Mouse (Mus musculus): ENCODE results near the gene Mul1.

Mul1 gene

DNA sequence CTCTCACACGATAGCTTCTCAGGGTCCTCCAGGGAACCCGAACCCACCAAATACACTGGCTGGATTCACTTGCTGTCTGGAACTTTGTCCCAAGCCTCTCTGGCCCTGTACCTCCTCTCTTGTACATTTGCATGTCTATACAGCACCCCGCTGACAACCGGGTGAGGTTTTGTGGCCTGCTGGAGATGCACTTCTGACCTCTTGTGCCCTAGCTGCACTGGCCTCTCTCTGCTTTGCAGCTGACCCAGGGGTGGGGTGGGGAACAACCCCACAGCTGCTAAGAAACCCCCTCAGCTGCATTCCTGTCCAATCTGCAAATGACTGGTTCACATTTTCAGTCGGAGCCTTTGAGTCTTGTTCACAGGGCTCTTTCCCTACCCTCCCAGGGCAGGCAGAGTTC is 10.5 kb downstream of the Mul1 start:
- no peak for DNase-seq

DNA sequence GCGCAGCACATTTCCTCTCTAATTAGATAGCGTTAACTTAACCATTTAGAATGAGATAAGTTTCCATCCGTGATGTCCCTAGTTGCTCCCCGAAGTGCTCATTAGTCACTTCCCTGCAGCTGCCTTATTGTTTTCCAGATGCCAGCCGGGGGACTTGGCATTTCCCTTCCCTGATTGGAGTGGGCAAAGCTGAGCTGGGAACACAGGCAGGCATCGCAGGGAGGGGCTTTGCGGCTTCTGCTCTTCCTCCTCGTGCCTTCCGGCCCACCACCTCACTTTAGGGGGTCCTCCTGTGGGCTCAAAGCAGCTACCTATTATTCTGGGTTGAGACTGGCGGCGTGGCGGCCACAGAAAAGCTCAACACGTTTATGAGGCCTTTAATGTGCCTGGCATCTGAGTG is 12.5 kb downstream of the Mul1 start:
- peak in 1 of 2 experiments; percentile 35 for DNase-seq

DNA sequence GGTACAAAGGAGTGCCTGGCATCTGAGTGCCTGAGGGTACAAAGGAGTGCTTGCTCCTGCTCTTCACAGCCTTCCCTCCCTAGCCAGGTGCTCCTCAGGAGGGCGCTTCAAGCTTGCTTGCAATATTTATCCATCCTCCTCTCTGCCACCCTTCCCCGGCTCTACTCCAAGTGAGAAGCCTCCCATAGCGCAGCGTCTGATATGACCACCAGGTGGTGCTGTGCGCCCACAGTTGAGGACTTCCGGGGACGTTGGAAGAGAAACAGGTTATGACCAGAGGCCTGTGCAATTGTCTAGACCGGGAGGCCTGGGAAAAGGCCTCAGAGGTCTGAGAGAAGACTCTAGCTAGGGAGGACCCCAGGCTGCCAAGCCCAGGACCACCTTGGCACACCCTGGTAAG is 12.9 kb downstream of the Mul1 start:
- DNase-seq = peak; percentile 97 to 98

DNA sequence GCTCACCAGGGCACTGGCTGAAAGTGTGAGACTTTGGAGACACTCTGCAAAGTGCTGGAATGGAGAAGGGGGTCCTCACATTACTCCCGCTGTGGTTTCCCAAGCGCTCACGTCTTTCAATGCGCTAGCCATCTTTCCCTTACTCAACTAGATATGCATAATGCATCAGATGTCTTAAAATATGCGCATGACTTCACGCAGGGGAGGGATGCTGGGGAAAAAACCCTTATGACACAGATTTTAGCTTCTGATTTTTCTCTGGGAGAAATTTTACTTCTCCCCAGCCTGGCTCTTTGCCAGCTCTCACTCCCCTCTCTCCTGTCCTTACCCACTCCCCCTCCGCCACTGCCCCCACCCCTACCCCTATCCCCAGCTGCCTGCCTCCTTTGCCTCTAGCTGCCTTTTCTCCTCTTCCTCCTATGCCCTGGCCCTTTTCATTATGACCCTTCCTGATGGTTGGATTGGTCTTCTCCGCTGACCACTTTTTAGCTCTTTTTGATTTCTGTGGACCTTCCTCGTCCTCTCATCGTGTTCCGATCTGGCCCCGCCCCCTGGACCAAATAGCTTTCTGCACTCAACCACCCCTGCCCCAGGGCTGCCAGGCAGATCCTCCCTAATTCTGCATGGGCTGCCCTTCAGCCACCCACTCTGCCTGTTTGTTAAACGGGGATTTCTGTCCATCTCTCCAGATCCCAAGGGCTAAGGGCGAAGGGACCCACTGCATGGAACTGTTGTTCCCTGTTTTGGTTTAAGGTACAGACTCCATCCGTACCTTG is 13.5 kb downstream of the Mul1 start:
- DNase-seq = peak in 1 of 2 experiments; percentile 47

DNA sequence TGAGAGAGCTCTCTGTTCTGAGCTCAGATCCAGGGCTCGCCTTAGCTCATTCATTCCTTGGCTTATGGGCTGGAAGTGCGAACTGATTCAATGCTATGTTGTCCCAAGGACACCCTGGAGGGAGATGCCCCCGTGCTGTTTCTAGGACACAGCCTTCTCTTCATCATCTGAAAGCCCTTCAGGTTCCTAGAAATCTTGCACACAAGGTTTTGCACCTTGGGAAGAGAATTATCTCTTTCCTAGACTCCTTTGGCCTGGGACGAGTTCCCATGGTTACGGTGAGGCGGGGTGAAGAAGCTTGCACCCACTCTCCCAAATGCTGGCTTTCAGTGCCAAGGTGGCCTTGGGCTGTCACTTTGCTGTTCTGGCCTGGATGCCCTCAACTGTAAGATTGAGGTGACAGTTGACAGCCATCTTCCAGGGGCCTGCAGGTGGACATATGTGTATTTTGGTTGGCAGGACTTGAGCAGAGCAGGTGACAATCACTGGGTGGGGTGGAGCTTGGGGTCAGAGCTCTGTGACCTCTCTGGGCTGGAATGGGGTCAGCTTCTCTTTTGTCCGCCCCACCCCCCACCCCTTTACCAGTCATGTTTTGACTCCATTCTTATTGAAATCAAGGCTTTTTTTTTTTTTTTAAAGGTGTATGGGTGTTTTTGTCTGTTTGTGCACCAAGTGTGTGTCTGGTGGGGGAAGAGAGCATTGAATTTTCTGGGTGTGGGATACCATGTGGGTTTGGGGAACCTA is 14.6 kb downstream of the Mul1 start:
- peak in 1 of 2 experiments; percentile 42 for DNase-seq

DNA sequence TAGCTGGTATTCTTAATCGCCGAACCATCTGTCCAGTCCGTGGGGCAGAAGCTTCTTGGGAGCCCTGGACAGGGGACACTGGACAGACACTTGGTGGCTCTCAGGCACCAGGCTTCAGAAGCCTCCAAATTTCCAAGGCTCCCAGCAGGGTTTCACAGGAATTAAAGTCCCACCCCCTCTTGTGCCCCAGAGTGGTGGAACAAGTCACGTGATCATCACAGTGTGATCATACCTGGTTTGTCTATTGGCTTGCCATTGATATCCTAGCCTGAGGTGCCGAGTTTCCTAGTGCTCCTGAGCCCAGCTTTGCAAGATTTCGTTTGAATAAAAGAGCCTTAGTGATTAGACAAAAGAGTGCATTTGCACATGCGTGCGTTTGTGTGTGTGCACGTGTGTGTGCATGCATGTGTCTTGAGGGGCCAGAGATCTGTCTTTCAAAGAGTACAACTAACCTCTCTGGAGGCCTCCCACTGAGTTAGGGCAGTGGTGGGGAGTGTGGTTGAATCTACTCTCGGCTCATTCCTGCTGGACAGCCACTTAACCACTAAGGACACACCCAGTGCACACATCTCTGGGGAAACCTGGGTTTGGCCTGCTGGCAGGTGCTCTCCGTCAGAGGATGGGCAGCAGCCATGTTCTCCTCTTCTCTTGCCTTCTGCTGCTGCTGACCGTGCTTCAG is 15.3 kb downstream of the Mul1 start:
- no peak for DNase-seq

DNA sequence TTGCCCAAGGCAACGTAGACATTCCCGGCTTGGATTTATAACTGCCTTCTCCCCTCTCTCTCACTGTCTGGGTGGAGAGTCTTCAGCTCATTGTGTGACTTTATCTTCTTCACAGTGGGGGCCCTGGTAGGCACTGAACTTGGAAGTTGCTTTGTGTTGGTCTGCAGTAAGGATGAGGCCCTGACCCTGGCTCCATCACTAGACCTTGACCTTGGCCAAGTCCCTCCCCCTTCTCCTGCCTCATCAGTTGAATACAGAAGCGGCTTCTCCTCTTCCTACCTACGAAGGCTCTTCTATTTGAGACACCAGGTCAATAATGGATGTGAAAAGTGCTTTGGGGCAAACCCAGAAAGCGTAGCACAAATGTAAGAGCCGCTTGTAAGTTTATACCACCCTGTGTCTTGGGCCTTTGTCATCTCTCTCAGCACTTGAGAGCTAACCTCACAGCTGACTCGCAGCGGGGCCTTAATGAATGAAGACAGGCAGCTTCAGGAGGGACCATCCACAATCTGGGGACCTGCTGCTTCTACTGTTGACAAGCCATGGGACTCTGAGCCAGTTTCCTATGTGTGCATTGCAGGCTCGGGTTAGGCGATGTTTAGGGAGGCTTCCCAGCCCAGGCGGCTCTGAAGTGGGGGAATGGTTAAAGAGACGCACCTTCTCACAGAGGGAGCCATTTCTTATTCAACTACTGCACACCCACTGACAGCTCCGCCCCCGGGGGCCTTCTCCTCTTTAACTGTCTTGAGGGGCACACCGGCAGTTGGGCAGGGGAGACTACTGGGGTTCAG is 18.0 kb downstream of the Mul1 start:
- DNase-seq = peak in 1 of 2 experiments; percentile 43

DNA sequence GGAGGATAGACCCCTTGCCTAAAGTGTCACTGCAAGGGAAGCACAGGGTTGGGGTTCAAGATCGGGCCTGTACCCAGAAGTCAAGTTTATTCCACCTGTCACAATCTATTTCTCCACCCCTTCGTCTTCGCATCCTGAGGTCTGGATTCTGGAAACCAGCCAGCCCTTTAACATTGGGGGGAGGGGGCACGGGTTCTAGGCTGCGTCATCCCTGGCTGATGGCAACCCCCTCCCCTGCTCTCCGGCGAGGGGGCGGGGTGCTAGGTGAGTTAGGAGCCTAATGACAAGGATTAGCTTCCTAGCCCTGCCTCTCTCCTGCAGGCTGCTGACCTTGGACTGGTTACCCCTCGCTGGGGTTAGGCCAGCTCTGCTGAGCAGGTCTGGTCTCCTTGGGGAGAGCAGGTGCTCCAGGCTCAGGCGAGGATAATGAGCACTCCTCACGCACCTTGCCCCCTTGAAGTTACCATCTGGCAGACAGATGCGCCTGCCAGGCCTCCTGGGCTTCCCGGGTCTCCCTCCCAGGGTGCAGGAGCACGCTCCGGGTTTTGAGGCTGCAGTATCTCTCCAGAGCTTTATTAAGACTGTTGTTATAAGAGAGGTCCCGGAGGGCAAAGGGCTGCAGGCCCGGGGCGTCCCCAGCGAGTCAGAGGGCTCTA is 18.8 kb downstream of the Mul1 start:
- DNase-seq = peak; percentile 62 to 65

DNA sequence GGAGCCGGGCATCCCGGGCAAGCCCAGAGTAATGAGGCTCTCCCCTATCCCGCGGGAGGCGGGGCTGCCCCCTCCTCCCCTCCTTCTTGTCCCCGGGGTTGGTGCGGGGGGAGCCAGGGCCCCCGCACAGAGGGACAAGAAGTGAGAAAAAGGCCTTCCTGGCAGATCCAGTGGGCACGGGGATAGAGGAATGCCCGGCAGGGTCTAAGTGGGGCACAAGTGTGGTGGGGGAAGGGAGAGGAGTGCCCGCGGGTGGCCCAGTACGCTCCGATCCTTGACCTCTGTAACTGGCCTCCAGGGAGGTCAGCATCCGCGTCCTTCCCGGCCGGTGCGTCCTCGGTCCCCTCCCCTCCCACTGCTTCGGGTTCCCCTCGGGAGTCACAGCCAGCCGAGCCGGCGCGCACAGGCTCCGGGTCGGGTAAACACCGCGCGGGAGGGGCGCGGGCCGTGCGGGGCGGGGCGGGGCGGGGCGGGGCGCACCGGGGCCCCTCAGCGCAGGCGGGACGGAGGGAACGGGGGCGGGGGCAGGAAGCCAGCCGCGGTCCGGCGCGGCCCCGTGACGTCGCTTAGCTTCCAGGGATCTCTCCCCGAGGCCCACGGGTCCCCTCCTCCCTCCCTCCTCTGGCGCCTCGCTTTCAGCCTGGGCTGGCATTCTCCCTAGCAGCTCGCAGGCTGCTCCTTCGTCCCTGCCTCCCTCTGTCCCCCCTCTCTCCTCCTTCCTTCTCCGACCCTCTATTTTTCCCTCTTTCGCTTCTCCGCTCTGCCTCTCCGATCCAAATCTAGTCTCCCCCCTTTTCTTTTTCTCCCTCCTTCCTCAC is 19.5 kb downstream of the Mul1 start, which contains the start of gene Camk2n1:
Gene Camk2n1, plus strand, starts transcription at position 562 of the 818 bp plus-strand sequence.
- DNase-seq = peak; percentile 83 to 86

DNA sequence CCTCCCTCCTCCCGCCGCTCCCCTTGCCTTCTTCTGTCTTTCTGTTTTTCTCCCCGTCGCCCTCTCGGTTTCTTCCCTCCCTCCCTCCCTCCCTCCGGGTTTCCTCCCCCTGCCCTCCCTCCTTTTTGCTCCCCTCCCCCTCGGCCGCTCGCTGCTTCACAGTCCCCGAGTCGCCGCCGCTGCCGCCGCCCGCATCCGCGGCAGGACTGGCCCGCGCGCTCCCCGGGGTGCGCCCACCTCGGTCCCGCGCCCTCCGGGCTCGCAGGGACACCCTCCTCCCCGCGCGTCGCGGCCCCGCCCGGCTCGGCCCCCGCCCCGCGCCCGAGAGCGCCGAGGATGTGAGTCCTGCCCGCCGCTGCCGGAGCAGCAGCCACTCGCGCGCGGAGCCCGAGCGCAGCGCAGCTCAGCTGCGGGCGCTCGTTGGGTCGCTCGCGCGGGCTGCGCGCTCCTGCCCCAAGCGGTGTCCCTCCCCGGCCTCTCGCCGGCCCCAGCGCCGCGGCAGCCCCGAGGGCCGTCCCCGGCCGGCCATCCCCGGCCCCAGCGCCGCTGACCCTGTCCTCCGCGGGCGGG is 20.2 kb downstream of the Mul1 start:
- peak; percentile 77 to 85 for DNase-seq

DNA sequence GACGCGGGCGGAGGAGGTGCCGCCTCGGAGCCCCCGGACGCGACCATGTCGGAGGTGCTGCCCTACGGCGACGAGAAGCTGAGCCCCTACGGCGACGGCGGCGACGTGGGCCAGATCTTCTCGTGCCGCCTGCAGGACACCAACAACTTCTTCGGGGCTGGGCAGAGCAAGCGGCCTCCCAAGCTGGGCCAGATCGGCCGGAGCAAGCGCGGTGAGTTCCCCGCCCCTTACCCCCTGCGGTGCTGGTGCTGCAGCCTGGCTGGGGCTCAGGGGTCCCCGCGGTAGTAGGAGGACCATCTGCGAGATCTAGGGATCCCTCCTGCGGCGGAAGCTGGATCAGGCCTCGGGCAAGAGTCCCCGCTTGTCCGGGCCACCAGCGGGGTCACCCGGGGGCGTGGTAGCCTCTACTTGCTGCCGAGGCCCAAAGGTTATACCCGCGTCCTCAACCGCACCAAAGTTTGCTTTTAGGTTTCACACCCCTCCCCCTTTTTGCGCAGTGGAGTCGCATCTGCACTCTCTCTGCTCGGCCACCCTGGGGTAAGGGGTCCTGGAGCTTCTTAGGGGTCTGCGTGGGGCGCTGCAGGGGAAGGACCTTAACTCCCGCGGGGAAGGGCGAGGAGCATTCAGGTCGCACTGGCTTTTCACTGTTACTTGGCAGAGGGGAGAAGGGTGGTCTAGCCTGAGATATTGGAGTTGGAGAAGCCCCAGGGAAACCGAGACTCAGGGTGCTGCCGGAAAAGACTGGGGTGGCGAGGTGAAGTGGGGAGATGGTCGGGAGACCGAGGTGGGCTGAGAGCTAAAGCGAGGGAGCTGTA is 20.9 kb downstream of the Mul1 start:
- DNase-seq = peak; percentile 79 to 81

DNA sequence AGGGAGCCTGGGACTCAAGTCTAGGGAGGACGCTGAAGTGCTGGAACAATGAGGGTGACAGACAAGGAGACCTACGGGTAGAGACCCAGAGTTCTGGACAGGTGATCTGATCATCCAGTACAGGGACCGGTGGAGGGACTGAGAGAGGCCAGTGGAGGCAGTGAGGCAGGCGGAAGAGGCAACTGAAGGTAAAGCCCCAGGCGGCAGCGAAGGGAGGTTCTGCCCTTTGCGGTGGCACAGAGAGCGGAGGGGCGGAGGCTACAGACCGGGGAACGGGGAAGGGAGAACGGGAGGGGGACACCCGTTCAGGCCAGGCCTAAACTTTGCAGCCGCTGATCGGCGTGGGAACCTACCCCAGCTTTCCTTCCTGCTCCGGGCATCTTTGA is 21.5 kb downstream of the Mul1 start:
- DNase-seq = peak; percentile 40 to 53

DNA sequence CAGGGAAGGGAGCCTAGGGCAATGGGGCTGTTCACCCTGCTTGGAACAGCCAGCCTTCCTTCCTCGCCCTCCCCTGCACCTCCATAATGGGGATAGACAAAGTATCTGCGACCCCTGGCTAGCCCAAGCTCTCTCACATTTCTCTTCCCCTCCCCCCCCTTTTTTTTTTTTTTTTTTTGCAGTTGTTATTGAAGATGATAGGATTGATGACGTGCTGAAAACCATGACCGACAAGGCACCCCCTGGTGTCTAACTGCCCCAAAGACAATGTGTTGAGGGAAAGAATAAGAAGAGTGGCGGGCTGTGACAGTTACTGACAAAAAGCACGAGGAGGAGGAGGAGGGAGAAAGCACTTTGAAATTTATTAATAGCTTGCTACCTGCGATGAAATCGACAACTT is 22.1 kb downstream of the Mul1 start:
- DNase-seq = no peak

DNA sequence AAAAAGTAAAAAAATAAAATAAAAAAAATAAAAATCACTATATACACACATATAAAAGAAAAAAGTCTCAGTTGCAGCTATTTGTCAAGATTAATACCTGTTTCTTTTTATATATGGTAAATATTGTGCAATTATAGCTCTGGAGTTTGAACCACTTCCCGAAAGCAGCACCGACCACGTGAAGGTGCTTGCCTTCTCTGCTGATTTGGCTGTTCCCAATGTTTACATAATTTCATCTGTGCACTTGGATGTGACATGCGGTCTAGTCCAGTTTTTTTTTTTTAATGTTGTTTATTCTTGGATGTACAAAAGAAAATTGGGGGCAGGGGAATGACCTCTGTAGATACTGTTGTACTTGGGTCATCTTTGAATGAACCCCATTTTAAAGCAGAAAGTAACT is 22.6 kb downstream of the Mul1 start:
- no peak for DNase-seq

DNA sequence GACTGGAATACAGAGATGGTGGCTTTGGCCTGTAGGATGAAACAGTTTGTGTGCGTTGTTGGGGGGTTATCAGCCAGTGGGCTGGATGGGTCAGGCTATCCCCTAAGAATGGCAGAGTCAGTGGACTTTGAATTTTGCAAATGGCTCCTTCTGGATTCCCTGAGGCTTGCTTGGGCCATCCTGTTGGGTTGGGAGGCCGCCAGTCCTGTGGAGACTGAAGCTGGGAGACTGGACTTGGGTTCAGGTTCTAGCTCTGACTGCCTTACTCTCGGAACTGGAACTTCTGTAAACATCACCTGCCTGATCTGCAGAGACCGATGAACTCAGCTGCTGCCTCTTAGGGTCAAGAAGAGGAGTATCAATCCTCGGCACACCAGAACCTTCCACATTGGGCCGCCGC is 23.7 kb downstream of the Mul1 start:
- peak in 1 of 2 experiments; percentile 34 for DNase-seq

DNA sequence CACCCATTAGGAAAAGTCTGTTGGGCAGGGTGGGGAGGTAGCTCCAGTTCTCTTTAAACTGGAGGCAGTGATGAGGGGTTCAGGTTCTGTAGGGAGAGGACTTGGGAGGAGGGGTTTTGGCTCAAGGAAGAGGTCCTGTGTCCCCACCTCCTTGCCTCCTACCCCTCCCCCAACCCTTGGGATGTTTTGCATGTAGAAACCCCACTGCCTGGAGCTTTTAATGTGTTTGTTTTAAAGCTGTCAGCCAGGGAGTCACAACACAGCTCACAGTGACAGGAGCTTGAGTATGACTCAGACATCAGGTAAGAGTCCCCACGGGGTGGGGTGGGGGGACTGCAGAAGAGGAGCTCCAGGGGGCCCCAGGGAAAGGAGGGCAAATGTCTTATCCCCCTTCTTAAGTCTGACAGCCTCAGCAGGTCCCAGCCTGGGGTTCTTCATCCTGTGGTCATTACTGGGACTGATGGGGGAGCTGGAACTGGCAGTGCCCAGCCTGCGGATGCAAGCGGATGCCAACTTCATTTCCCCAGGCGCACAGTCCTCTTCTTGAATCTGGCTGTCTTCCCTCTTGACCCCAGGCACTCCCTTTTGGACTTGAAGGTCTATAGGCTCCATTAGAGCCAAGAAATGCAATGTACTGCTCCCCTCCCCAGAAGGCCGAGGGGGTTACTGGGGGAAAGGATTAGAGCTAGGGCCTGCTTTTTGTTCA is 24.4 kb downstream of the Mul1 start:
- peak in 1 of 2 experiments; percentile 35 for DNase-seq

DNA sequence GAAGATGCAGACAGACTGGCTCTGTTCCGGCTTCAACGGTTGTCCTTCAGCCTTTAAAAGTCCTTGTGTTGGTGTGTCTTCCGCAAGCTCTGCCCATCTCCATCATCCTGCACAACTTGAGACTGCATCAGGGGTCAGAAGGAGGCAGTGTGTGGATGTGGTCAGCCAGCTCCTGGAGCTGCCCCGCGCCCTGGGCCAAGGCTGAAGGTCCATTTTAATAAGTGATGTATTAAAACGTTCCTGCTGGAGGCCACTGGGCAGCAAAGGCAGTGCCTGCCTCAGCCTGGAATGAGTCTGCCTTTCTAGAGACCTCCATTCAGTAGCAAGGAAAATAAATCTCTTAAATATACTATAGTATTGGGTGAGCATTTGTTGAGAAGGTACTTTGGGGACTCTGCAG is 25.3 kb downstream of the Mul1 start:
- DNase-seq = no peak

DNA sequence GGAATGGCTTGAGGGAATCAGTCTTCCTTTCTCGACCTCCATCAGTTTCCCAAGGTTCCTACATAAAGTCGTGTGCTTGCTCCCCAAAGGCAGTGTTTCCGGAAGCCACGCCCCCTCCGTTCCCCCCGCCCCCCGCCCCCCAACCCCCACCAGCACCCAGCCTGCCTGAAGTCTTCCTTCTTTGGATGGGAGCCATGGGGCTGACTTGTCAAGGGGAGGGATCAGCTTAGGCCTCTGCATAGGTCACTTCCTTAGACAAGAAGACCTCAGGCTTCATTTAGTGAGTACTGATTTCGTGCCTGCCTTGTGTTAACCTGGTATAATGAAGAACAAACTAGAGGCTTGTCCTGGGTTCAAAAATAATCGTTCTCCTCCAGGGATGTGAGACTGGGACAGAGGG is 26.4 kb downstream of the Mul1 start:
- no peak for DNase-seq

DNA sequence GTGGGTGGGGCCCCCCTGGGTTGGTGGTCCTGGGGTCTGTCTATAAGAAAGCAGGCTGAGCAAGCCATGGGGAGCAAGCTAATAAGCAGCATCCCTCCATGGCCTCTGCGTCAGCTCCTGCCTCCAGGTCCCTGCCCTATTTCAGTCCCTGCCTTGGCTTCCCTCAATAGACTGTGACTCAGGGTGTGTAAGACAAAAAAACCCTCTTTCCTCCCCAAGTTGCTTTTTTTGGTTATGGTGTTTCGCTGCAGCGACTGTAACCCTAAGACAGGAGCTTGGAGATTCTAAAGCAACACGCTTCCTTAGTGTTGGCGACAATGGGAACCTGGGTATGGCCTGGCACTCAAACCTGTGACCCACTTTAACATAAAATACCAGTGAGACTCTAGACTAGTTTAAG is 27.0 kb downstream of the Mul1 start:
- DNase-seq = no peak
